Mouse (Mus musculus) midbrain, embryonic 14.5 days (tissue): Measurements from ENCODE around the gene Tia1. TPM values are rescaled to one million over a fixed set of nuclear protein-coding genes. Genes with fewer than 3 reads are reported as not detected.
"Not testable (repeated sequence)": the region's sequence is repeated elsewhere in the genome, so short reads cannot be mapped to it uniquely, and the experiment has no call there.

ENCODE experiments used
- ATAC-seq: fragments of 200-750 bp; cut with Nextera tagmentation; 2 replicates; pipeline ENCODE4 v1.8.0; 2017; ENCODE audit warnings: moderate number of reproducible peaks, moderate library complexity; ENCODE audit not compliant: low FRiP score, low TSS enrichment
- DNase-seq: peaks from one replicate; pipeline ENCODE4 v3.0.0-alpha.2; 2015
- H3K27ac ChIP-seq: fragments of 300-500 bp; sonication (generic); replicated peaks from 2 replicates; pipeline ENCODE4 v1.5.1; 2014; ENCODE audit warnings: mild to moderate bottlenecking, low read depth, low read length, moderate library complexity
- H3K27me3 ChIP-seq: fragments of 300-500 bp; sonication (generic); 2 replicates; pipeline ENCODE4 v1.6.1; 2014; ENCODE audit warnings: low read length, control low read depth, mixed read lengths; ENCODE audit not compliant: control insufficient read depth, insufficient read depth
- H3K36me3 ChIP-seq: fragments of 300-500 bp; sonication (generic); 2 replicates; pipeline ENCODE4 v1.6.1; 2014; ENCODE audit warnings: low read length, control low read depth; ENCODE audit not compliant: control insufficient read depth, insufficient read depth
- H3K4me1 ChIP-seq: fragments of 300-500 bp; sonication (generic); 2 replicates; pipeline ENCODE4 v1.6.1; 2014; ENCODE audit warnings: mild to moderate bottlenecking, antibody characterized with exemption, low read length, control low read depth; ENCODE audit not compliant: control insufficient read depth, insufficient read depth
- H3K4me2 ChIP-seq: fragments of 300-500 bp; sonication (generic); 2 replicates; pipeline ENCODE4 v1.6.1; 2014; ENCODE audit warnings: mild to moderate bottlenecking, low read length, moderate library complexity
- H3K4me3 ChIP-seq: fragments of 300-500 bp; sonication (generic); replicated peaks from 2 replicates; pipeline ENCODE4 v1.5.1; 2014; ENCODE audit warnings: low read depth, low read length
- H3K9ac ChIP-seq: fragments of 300-500 bp; sonication (generic); replicated peaks from 2 replicates; pipeline ENCODE4 v1.6.1; 2014; ENCODE audit warnings: mild to moderate bottlenecking, low read length, moderate library complexity
- H3K9me3 ChIP-seq: fragments of 300-500 bp; sonication (generic); 2 replicates; pipeline ENCODE4 v1.6.1; 2016; ENCODE audit warnings: low read length, control low read depth, mixed read lengths; ENCODE audit not compliant: control insufficient read depth
- WGBS: fragments of 180-500 bp; shearing (Covaris S2); extraction: QIAGEN DNeasy Blood & Tissue Kit; methylation state at CpG from one replicate; pipeline ENCODE4 v1.1.7; 2014; 5-methylcytosine and 5-hydroxymethylcytosine counted together
- polyA plus RNA-seq: library from polyadenylated mRNA; unstranded; fragments of >200 nt; fragmentation: Nextera tagmentation; extraction: Ambion mirVana; gene quantifications from 2 replicates; pipeline ENCODE4 v1.2.1, GENCODE M21; 2014

Gene Tia1
- polyA plus RNA-seq, 1 experiment from 2014 or later: 387 TPM

GRCm38 (mm10) chr6:86380112-86380511, 23.9 kb upstream of the Tia1 start:
- not testable (repeated sequence) for DNase-seq, ATAC-seq, H3K4me3 ChIP-seq, H3K27ac ChIP-seq, H3K9me3 ChIP-seq, H3K9ac ChIP-seq, H3K27me3 ChIP-seq, H3K4me2 ChIP-seq, H3K4me1 ChIP-seq
- H3K36me3 ChIP-seq: peaks cover 44% of the 10 kb centered on the region
- WGBS: 77% methylated on average over 8 of the region's 8 CpGs

DNA sequence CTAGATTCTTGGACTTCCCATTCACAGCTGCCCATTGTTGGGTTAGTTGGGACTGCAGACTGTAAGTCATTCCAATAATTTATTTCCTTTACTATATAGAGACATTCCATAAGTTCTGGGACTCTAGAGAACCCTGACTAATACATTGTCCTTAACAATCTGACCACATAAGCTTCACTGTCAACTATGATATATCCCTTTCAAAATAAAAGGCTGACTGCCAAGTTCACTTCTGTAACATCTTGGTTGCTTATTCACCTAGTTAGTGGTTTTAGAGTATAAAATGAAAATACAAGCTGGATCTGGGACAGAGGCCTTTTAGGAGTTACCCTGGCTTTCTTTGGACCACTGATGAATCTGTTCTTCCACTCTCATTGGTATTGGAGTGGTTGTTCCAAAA, 21.5 kb upstream of the Tia1 start:
- no peak for DNase-seq
- Histone ChIP-seq H3K9ac (no peak overlapping the region), H3K36me3 (peaks cover 52% of the 10 kb centered on the region), H3K27me3 (no peaks in the 10 kb centered on the region), H3K4me2 (no peak overlapping the region), H3K4me3 (no peak overlapping the region), H3K9me3 (no peaks in the 10 kb centered on the region), H3K4me1 (no peaks in the 10 kb centered on the region), H3K27ac (no peak overlapping the region)
- no peak for ATAC-seq

DNA sequence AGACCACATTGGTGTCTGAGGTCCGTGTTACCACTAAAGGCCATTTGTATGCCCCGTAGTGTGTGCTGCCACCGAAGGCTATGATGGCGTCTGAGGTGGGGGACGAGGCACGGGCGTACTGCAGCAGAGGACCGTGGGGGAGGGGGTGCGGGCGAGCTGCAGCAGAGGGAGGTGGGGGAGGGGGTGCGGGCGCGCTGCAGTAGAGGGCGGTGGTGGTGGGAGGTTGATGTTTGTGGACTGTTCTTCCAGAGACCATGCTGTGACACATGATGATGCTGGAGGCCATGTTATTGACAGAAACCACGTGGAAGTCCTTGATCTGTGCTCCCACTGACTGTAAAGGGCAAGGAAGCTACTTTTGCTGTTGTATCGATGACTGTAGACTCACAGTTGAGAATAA, 20.6 kb upstream of the Tia1 start:
- DNase-seq (no peak), ATAC-seq (no peak)
- Histone ChIP-seq H3K4me1 (no peaks in the 10 kb centered on the region), H3K9me3 (no peaks in the 10 kb centered on the region), H3K9ac (no peak overlapping the region), H3K36me3 (peaks cover 52% of the 10 kb centered on the region), H3K27ac (no peak overlapping the region), H3K4me2 (no peak overlapping the region), H3K27me3 (no peaks in the 10 kb centered on the region), H3K4me3 (no peak overlapping the region)
- 45% methylated on average over 16 of the region's 16 CpGs for WGBS

GRCm38 (mm10) chr6:86384692-86385091, 19.3 kb upstream of the Tia1 start:
- DNase-seq: no peak
- no peaks in the 10 kb centered on the region for H3K4me1 ChIP-seq
- H3K36me3 ChIP-seq: peaks cover 52% of the 10 kb centered on the region
- H3K27me3 ChIP-seq: no peaks in the 10 kb centered on the region
- no peak for ATAC-seq
- WGBS: 76% methylated on average over 4 of the region's 4 CpGs
- H3K9me3 ChIP-seq: no peaks in the 10 kb centered on the region
- H3K9ac ChIP-seq: no peak overlapping the region
- no peak overlapping the region for H3K27ac ChIP-seq
- H3K4me3 ChIP-seq: no peak overlapping the region
- H3K4me2 ChIP-seq: no peak overlapping the region

DNA sequence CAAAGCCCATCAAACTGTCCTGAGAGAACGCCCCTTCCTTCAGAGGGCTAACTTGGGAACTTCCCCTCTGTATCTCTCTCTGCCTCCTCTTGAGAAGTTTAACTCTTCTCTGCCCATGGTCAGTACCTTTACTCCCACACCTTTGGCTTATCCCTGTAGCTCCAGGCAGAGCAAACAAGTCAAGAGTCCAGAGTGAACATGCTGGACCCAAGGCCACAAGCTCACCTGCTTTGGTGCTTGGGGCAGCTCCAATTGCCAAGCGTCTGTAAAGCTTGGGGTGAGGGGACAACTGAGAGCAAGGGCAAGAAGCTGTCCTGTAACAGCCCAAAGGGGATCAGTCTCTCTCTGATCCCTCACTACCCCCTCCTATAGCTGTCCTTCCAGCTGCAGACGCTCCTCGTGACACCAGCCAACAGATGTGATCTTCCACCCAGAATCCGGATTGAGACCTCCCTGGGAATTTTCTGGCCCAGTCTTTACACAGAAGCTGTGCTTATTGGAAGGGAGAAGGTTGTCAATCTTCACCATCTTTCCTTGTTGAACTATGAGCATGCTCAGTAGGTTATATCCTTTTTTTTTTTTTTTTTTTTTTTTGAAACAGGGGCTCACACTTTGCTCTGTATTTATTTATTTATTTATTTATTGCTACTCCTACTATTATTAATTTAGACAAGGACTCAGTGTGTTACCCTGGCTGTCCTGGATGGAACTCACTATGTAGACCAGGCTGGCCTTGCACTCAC, 18.5 kb upstream of the Tia1 start:
- peaks cover 57% of the 10 kb centered on the region for H3K36me3 ChIP-seq
- WGBS: 87% methylated on average over 5 of the region's 5 CpGs

GRCm38 (mm10) chr6:86387313-86387712, 16.7 kb upstream of the Tia1 start:
- ATAC-seq: no peak
- no peaks in the 10 kb centered on the region for H3K4me1 ChIP-seq
- H3K4me2 ChIP-seq: no peak overlapping the region
- H3K9me3 ChIP-seq: no peaks in the 10 kb centered on the region
- no peak overlapping the region for H3K27ac ChIP-seq
- 86% methylated on average over 12 of the region's 12 CpGs for WGBS
- no peak overlapping the region for H3K4me3 ChIP-seq
- peaks cover 75% of the 10 kb centered on the region for H3K36me3 ChIP-seq
- H3K27me3 ChIP-seq: no peaks in the 10 kb centered on the region
- no peak overlapping the region for H3K9ac ChIP-seq
- no peak for DNase-seq

More for the DNA sequence above, 18.5 kb upstream of the Tia1 start:
- DNase-seq: no peak
- Histone ChIP-seq H3K9me3 (no peaks in the 10 kb centered on the region), H3K27ac (no peak overlapping the region), H3K9ac (no peak overlapping the region), H3K27me3 (no peaks in the 10 kb centered on the region), H3K4me2 (no peak overlapping the region), H3K4me3 (no peak overlapping the region), H3K4me1 (no peaks in the 10 kb centered on the region)
- ATAC-seq: no peak

DNA sequence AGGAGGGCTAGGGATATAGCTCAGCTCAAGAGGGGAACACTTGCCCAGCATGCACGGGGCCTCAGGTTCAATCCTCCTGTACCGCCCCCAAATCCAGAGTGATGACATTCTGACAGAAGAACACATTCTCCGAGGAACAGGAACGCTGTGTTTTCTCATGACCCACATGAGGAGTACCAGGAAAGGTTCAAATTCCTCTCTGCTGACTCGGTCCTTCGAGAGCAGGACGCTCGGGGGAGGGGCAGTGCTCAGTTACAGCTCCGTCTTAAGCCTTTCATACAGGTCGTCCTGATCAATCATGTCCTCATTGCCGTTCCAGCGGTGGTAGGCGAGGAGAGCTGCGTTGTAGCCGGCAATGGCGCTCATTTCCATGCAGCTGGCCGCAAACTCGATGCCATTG, 15.6 kb upstream of the Tia1 start:
- Histone ChIP-seq H3K27me3 (no peaks in the 10 kb centered on the region), H3K4me1 (no peaks in the 10 kb centered on the region), H3K36me3 (peaks cover 82% of the 10 kb centered on the region), H3K27ac (no peak overlapping the region), H3K4me3 (no peak overlapping the region), H3K9me3 (no peaks in the 10 kb centered on the region), H3K4me2 (no peak overlapping the region), H3K9ac (no peak overlapping the region)
- WGBS: 89% methylated on average over 18 of the region's 18 CpGs
- ATAC-seq: no peak
- no peak for DNase-seq

DNA sequence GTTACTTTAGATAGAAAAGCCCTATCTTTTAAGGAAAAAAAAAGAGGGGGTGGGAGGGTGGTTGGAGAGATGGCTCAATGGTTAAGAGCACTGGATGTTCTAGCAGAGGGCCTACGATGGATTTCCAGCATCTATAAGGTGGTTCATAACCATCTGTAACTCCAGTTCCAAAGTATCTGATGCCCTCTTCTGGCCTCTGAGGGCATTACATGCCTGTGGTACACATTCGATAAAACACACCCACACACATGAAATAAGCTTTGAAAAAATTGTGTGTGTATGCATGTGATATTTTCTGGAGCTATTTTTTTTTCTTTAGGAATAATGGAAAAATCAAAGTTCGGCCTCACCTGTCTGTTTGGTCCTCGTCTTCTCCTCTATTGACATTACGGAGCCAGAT, 12.7 kb upstream of the Tia1 start:
- Histone ChIP-seq H3K36me3 (peaks cover 74% of the 10 kb centered on the region), H3K27me3 (no peaks in the 10 kb centered on the region), H3K4me3 (no peak overlapping the region), H3K4me2 (no peak overlapping the region), H3K9me3 (no peaks in the 10 kb centered on the region), H3K4me1 (peaks cover 20% of the 10 kb centered on the region), H3K27ac (no peak overlapping the region), H3K9ac (no peak overlapping the region)
- ATAC-seq (no peak), DNase-seq (no peak)
- WGBS: 97% methylated on average over 5 of the region's 5 CpGs

GRCm38 (mm10) chr6:86393187-86393586, 10.8 kb upstream of the Tia1 start:
- WGBS: 97% methylated on average over 1 of the region's 1 CpGs
- Histone ChIP-seq H3K27me3 (peaks cover 6% of the 10 kb centered on the region; the same call in 1 of the 2 replicates), H3K4me1 (peaks cover 28% of the 10 kb centered on the region), H3K9me3 (no peaks in the 10 kb centered on the region), H3K36me3 (peaks cover 56% of the 10 kb centered on the region), H3K9ac (no peak overlapping the region), H3K4me2 (no peak overlapping the region), H3K4me3 (no peak overlapping the region), H3K27ac (no peak overlapping the region)
- DNase-seq: no peak
- no peak for ATAC-seq
